Mouse (Mus musculus): ENCODE data around the gene A3galt2. TPM values are rescaled to one million over a fixed set of nuclear protein-coding genes. Genes with fewer than 3 reads are reported as not detected.
A peak's percentile ranks its signal among the peaks of the same experiment; 100 is the strongest.

The A3galt2 gene
- polyA plus RNA-seq, 1 experiment from 2014 or later, result 0.33 TPM

DNA sequence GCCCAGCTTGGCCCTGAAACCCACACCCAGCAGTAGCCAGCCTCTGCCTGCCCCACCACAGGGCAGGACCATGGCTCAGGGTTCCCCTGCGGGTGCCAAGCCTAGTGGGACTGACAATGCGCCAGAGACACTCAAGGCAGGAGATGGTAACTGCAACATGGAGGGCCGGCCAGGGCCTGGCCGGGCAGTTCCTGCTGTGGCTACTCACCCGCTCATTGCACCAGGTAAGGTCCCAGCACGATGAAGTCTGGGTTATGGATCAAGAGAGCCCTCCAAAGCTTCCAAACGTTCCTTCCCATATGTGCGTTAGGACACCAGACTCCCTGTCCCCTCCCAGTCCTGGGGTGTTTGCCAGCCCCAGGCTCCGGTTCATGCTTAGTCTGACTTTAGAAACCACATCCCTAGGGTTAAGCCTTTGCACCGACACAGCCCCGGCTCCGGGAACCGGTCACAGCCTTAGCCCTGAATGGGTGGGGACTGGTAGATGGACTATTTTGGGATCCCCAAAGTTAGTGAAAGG is 43.0 kb upstream of the A3galt2 start:
- Histone ChIP-seq H3K9ac (ENCODE audit: low read length) (0 out of 2 replicates have a peak overlapping the region, but pooled peaks have one; percentile 24), H3K4me1 (ENCODE audit: control insufficient read depth, insufficient read depth, low read length) (peaks cover 40% of the 10 kb centered on the region), H3K36me3 (ENCODE audit: control insufficient read depth, insufficient read depth, low read length) (no peaks in the 10 kb centered on the region; the same call in 1 of the 2 replicates), H3K27ac (ENCODE audit: low read depth, low read length) (no peak overlapping the region), H3K4me3 (ENCODE audit: low read depth, low read length) (no peak overlapping the region), H3K4me2 (ENCODE audit: low read depth) (peak overlapping the region; percentile 38), H3K27me3 (ENCODE audit: control insufficient read depth, insufficient read depth, low read length) (no peaks in the 10 kb centered on the region), H3K9me3 (ENCODE audit: control insufficient read depth, low read length) (no peaks in the 10 kb centered on the region)
- DNase-seq (ENCODE audit: low spot score) (no peak), ATAC-seq (ENCODE audit: insufficient read depth, low FRiP score, low TSS enrichment) (no peak)
- 66% methylated on average over 13 of the region's 13 CpGs for WGBS

DNA sequence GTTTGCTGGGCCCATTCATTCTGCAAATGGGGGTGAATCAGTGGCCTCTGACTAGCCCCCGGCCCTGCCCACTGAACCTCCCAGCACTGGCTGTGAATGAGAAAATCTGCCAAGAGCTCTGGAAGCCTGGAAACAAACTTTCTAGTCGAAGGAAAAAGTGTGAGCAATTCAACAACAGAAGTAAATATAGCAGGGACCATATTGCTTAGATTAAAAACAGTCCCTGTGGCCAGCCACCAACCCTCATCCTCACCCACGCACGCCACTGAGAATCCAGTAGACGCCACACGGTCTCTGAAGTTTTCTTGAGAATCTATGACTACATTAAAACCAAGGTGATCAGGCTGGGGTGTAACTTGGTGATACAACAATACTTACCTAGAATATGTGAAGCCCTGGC is 42.2 kb upstream of the A3galt2 start:
- H3K36me3 ChIP-seq (ENCODE audit: control insufficient read depth, insufficient read depth, low read length), result no peaks in the 10 kb centered on the region; the same call in 1 of the 2 replicates
- H3K27me3 ChIP-seq (ENCODE audit: control insufficient read depth, insufficient read depth, low read length), result no peaks in the 10 kb centered on the region
- H3K27ac ChIP-seq (ENCODE audit: low read depth, low read length), result no peak overlapping the region
- H3K4me3 ChIP-seq (ENCODE audit: low read depth, low read length), result no peak overlapping the region
- ATAC-seq (ENCODE audit: insufficient read depth, low FRiP score, low TSS enrichment) (no peak), DNase-seq (ENCODE audit: low spot score) (no peak)
- H3K9me3 ChIP-seq (ENCODE audit: control insufficient read depth, low read length), result no peaks in the 10 kb centered on the region
- 90% methylated on average over 6 of the region's 6 CpGs for WGBS
- H3K4me2 ChIP-seq (ENCODE audit: low read depth), result no peak overlapping the region
- peaks cover 48% of the 10 kb centered on the region for H3K4me1 ChIP-seq (ENCODE audit: control insufficient read depth, insufficient read depth, low read length)
- no peak overlapping the region for H3K9ac ChIP-seq (ENCODE audit: low read length)

DNA sequence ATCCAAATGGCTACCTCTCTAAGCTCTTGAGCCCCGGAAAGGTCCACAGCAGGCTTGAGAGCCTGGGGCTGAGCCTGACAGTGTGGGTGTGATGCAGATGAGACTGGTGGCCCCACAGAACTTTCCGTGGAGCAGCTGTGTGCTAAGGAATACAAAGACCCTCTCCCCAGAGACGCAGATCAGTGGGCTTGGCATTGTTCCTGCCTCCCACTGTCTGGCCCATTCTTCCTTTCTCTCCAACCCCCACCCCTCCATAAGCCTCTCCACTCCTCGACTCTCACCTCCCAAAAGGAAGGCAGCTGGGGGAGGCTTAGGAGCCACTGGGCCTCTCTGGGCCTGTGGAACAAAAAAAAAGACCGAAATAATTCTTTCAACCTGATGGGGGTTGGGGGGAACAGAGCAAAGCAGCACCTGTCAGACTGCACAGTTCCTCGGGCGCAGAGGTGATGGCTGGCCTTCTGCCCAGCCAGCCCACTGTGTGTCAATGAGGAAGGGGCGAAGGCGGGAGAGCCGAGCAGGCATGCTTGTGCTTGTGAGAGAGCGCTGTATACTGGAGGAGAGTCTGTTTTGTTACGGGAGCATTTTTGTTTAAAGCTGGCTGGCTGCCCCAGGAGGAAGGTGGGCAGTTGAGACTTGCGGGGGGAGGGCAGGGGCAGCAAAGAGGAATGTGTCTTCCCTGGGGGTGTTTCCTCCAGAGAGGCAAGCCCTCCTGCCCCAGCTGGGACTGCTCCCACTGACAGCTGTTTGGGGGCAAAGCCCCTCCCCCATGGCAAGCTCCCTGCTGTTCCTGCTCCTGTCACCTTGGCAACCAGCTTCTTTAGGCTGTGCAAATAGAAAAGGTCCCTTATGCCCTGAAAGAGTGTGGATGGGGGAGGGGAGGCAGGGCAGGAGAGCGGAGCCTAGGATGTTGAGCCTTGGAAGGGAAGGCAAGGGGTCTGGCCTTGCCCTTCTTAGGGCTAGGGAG is 39.6 kb upstream of the A3galt2 start:
- DNase-seq (ENCODE audit: low spot score) (peak; percentile 92), ATAC-seq (ENCODE audit: insufficient read depth, low FRiP score, low TSS enrichment) (peak; percentile 76)
- H3K9ac ChIP-seq (ENCODE audit: low read length), result peak overlapping the region; percentile 58
- H3K4me3 ChIP-seq (ENCODE audit: low read depth, low read length), result peak overlapping the region; percentile 12
- 4% methylated on average over 14 of the region's 14 CpGs for WGBS
- H3K4me2 ChIP-seq (ENCODE audit: low read depth), result peak overlapping the region; percentile 37
- no peaks in the 10 kb centered on the region for H3K9me3 ChIP-seq (ENCODE audit: control insufficient read depth, low read length)
- H3K27me3 ChIP-seq (ENCODE audit: control insufficient read depth, insufficient read depth, low read length), result no peaks in the 10 kb centered on the region
- H3K36me3 ChIP-seq (ENCODE audit: control insufficient read depth, insufficient read depth, low read length), result no peaks in the 10 kb centered on the region; the same call in 1 of the 2 replicates
- H3K4me1 ChIP-seq (ENCODE audit: control insufficient read depth, insufficient read depth, low read length), result peaks cover 65% of the 10 kb centered on the region
- H3K27ac ChIP-seq (ENCODE audit: low read depth, low read length), result peak overlapping the region; percentile 99

DNA sequence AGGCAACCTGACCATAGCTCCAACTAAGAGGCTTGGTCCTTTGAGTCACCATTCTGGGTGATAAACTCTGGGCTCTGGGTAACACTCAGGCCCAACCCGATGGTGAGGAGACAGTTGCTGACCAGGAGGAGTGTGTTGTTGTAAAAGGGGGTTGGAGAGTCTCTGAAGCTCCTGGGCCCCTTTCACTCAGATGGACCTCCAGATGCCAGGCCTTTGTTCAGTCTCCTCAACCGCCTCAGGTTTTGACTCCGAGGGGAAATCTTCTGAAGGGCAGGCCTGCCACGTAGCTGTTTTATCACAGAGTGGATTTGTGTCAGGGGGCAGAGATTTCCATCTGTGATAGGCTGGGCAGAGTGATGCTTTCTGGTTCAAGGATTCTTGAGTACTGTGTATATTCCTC is 38.9 kb upstream of the A3galt2 start:
- DNase-seq (ENCODE audit: low spot score) (peak; percentile 58), ATAC-seq (ENCODE audit: insufficient read depth, low FRiP score, low TSS enrichment) (no peak)
- Histone ChIP-seq H3K27me3 (ENCODE audit: control insufficient read depth, insufficient read depth, low read length) (no peaks in the 10 kb centered on the region), H3K9ac (ENCODE audit: low read length) (peak overlapping the region; percentile 55), H3K36me3 (ENCODE audit: control insufficient read depth, insufficient read depth, low read length) (no peaks in the 10 kb centered on the region; the same call in 1 of the 2 replicates), H3K9me3 (ENCODE audit: control insufficient read depth, low read length) (no peaks in the 10 kb centered on the region), H3K4me1 (ENCODE audit: control insufficient read depth, insufficient read depth, low read length) (peaks cover 62% of the 10 kb centered on the region), H3K4me2 (ENCODE audit: low read depth) (peak overlapping the region; percentile 37), H3K4me3 (ENCODE audit: low read depth, low read length) (no peak overlapping the region), H3K27ac (ENCODE audit: low read depth, low read length) (peak overlapping the region; percentile 99)
- 5% methylated on average over 4 of the region's 4 CpGs for WGBS

DNA sequence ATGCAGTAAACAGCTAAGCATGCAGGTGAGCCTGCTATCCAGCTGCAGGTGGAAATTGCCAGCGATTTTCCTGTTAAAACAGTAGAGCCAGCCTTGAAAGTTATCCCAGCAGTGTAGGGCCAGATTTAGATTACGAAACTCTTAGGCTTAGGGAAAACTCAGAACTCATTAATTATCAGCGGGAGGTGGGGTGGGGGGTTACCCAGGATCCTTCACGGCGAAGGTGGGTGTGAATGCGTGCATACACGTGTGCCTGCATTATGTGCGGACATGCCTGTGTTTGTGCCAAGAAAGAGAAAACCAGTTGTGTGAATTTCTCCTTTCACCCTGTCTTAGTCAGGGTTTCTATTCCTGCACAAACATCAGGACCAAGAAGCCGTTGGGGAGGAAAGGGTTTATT is 38.4 kb upstream of the A3galt2 start:
- Histone ChIP-seq H3K4me2 (ENCODE audit: low read depth) (no peak overlapping the region; the same call in 1 of the 2 replicates), H3K36me3 (ENCODE audit: control insufficient read depth, insufficient read depth, low read length) (no peaks in the 10 kb centered on the region; the same call in 1 of the 2 replicates), H3K27ac (ENCODE audit: low read depth, low read length) (peak overlapping the region; percentile 99), H3K9me3 (ENCODE audit: control insufficient read depth, low read length) (no peaks in the 10 kb centered on the region), H3K4me1 (ENCODE audit: control insufficient read depth, insufficient read depth, low read length) (peaks cover 60% of the 10 kb centered on the region), H3K4me3 (ENCODE audit: low read depth, low read length) (no peak overlapping the region), H3K27me3 (ENCODE audit: control insufficient read depth, insufficient read depth, low read length) (no peaks in the 10 kb centered on the region), H3K9ac (ENCODE audit: low read length) (peak overlapping the region; percentile 55)
- WGBS, result 48% methylated on average over 9 of the region's 9 CpGs
- ATAC-seq (ENCODE audit: insufficient read depth, low FRiP score, low TSS enrichment), result no peak
- no peak for DNase-seq (ENCODE audit: low spot score)

DNA sequence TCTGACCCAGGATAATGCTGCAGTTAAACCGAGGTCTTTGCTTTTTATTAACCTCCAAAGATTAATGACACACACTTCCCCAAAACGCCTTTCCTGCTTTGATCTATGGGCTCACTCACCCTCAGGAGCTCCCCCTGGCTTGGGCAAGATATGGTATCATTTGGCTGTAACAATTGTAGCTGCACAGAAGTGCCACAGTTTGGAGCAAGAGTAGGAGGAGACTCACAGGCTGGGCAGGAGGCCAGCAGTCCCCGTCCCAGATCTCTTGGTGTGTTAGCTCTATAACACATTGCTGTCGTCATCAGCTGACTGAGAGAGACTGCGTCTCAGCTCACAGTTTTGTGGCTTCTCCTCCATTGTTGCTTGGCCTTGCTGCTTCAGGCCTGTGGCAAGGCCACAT is 35.1 kb upstream of the A3galt2 start:
- no peak overlapping the region; the same call in 1 of the 2 replicates for H3K9ac ChIP-seq (ENCODE audit: low read length)
- ATAC-seq (ENCODE audit: insufficient read depth, low FRiP score, low TSS enrichment) (peak; percentile 35), DNase-seq (ENCODE audit: low spot score) (peak; percentile 71)
- no peak overlapping the region for H3K4me3 ChIP-seq (ENCODE audit: low read depth, low read length)
- H3K4me1 ChIP-seq (ENCODE audit: control insufficient read depth, insufficient read depth, low read length), result peaks cover 43% of the 10 kb centered on the region
- H3K36me3 ChIP-seq (ENCODE audit: control insufficient read depth, insufficient read depth, low read length), result no peaks in the 10 kb centered on the region
- H3K4me2 ChIP-seq (ENCODE audit: low read depth), result no peak overlapping the region
- H3K9me3 ChIP-seq (ENCODE audit: control insufficient read depth, low read length), result no peaks in the 10 kb centered on the region
- H3K27me3 ChIP-seq (ENCODE audit: control insufficient read depth, insufficient read depth, low read length), result no peaks in the 10 kb centered on the region
- 8% methylated on average over 5 of the region's 5 CpGs for WGBS
- H3K27ac ChIP-seq (ENCODE audit: low read depth, low read length), result peak overlapping the region; percentile 79

DNA sequence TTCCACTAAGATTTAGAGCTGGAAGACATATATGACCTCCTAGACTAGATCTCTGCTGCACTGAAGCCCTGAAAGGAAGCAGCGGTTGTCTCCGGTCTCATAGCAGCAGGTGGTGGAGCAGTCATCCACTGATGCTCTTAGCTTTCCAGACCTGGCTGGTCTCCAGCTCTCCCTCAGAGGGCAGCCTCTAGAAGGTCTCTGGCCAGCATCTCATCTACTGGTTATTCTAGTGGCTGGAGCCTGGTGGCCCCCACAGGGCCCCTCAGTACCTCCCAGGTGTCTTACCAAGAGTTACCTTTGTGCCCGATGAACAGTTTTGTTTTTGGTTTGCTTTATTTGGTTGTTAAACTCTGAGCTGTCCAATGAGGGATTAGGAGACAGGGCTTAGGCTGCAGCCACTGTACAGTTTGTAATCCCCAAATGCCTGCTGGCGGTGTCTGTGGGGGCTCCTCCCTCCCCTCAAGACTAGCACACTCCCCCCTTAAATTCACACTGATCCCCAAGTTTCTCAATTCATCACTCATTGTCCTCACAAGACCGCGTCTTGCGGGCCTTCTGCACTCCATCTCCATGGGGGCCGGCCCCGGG is 34.0 kb upstream of the A3galt2 start:
- 66% methylated on average over 9 of the region's 9 CpGs for WGBS
- no peak overlapping the region for H3K9ac ChIP-seq (ENCODE audit: low read length)
- H3K4me2 ChIP-seq (ENCODE audit: low read depth), result no peak overlapping the region
- H3K4me3 ChIP-seq (ENCODE audit: low read depth, low read length), result no peak overlapping the region
- no peaks in the 10 kb centered on the region for H3K9me3 ChIP-seq (ENCODE audit: control insufficient read depth, low read length)
- no peaks in the 10 kb centered on the region for H3K36me3 ChIP-seq (ENCODE audit: control insufficient read depth, insufficient read depth, low read length)
- DNase-seq (ENCODE audit: low spot score), result no peak
- no peak overlapping the region for H3K27ac ChIP-seq (ENCODE audit: low read depth, low read length)
- peaks cover 33% of the 10 kb centered on the region for H3K4me1 ChIP-seq (ENCODE audit: control insufficient read depth, insufficient read depth, low read length)
- H3K27me3 ChIP-seq (ENCODE audit: control insufficient read depth, insufficient read depth, low read length), result no peaks in the 10 kb centered on the region
- ATAC-seq (ENCODE audit: insufficient read depth, low FRiP score, low TSS enrichment), result no peak

DNA sequence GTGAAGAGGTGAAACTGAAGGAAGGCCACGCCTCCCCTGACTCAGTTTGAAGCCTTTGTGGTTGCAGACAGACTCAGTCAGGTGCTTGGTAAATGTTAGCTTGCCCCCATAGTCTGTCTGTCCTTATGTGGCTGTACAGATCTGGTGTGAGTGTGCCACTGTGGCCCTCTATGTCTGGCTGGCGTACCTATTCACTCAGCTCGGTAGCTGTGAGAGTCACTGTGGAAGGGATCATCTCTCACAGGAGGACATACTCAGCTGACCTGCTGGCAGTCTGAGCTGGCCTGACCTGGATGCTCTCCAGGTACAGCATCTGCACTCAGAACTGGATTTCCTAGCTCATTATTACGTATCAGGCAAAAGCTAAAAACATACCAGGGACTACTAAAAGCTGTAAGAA is 33.4 kb upstream of the A3galt2 start:
- 85% methylated on average over 4 of the region's 4 CpGs for WGBS
- no peaks in the 10 kb centered on the region for H3K27me3 ChIP-seq (ENCODE audit: control insufficient read depth, insufficient read depth, low read length)
- ATAC-seq (ENCODE audit: insufficient read depth, low FRiP score, low TSS enrichment), result no peak
- H3K4me1 ChIP-seq (ENCODE audit: control insufficient read depth, insufficient read depth, low read length), result peaks cover 32% of the 10 kb centered on the region
- H3K9ac ChIP-seq (ENCODE audit: low read length), result no peak overlapping the region
- no peaks in the 10 kb centered on the region for H3K36me3 ChIP-seq (ENCODE audit: control insufficient read depth, insufficient read depth, low read length)
- no peak overlapping the region for H3K4me3 ChIP-seq (ENCODE audit: low read depth, low read length)
- H3K9me3 ChIP-seq (ENCODE audit: control insufficient read depth, low read length), result no peaks in the 10 kb centered on the region
- H3K4me2 ChIP-seq (ENCODE audit: low read depth), result no peak overlapping the region
- H3K27ac ChIP-seq (ENCODE audit: low read depth, low read length), result no peak overlapping the region
- DNase-seq (ENCODE audit: low spot score), result no peak
